Mouse (Mus musculus): ENCODE measurements around the gene Ap1m2.

- TF ChIP-seq CTCF (IDR thresholded peaks at IDR 0.05): no peak
- no peak for TF ChIP-seq EP300 (IDR thresholded peaks at IDR 0.05)
Measured at GRCm38 (mm10) chr9:21292271-21292670, 19.9 kb downstream of the Ap1m2 start.
